Mouse (Mus musculus): ENCODE measurements around the gene Zkscan17. TPM values are rescaled to one million over a fixed set of nuclear protein-coding genes. Genes with fewer than 3 reads are reported as not detected.

The Zkscan17 gene
- polyA plus RNA-seq, 1 experiment = 8.9 TPM

DNA sequence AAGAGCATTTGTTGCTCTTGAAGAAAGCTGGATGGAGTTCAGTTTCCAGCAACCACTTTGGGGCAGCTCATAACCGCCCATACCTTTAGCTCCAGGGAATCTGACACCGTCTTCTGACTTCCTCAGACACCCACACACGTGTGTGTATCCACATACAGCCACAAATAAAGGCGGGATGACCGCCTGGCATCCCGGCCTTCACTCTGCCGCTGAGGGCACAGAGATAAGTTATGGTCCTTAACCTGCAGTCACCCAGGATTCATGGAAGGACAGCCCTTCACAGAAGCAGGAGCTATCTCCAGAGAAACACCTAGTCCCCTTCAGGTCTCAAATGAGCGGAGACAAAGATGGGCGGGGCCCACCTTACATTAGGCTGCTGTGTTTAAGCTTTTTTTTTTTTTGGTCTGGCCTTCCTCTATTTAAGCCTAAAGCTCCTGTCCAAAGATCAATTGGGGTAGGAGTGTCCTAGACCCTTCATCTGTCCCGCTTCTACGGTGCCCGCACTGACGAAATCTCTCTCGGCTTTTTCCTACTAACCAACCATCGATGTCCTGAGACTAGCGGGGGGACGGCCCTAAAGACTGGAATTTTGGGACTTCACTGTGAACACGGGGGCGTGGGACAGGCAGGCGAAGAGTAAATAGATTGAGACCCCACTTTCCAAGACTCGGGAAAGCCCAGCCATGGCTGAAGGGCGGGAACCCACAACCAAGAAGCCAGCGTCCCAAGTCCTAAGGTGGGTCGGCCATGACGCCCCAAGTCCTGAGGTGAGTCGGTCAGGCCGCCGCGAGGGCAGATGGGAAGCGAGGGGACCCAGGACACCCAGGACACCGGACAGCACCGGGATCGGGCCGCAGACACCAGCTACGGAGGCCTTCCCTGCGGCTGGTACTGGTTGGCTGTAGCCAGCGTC, 54.9 kb downstream of the Zkscan17 start:
- no peak for DNase-seq (ENCODE audit: extremely low spot score in 1 of 2, low spot score in 1 of 2)

DNA sequence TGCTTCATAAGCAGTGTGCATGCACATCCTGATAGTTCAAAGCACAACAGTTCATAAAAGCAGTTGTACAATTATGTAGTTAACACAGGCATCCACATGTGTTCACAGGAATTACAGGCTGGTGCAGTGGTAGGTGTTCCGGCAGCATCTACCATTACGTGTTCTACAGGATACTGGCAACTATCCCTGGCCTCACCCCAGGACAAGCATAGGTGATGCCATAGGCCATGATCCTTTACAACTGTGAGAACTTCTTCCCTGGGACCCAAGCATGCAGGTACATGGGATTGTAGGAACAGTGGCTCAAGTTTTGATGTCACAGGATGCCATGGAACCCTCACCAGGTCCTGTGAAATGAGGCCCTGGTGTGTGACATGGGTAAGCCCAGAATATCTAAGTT, 66.1 kb downstream of the Zkscan17 start:
- DNase-seq (ENCODE audit: extremely low spot score in 1 of 2, low spot score in 1 of 2) = no peak

DNA sequence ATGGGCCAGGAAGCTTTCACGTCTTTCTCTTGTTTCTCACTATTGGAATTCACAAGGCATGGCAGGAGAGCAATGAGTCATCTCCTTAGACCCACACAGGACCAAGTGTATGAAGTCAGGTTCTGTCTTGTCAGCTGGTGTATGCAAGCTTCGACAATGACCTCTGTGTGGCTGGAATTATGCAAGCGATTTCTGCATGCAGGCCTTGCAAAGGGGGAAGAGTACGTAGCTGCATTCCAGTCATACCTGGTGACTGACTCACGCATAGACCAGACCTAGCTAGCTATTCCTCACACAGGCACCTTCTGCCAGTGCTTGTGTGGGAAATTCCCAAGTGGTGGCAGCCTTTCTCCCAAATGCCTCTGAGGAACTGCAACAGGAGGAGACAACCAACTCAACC, 67.6 kb downstream of the Zkscan17 start:
- DNase-seq (ENCODE audit: extremely low spot score in 1 of 2, low spot score in 1 of 2) = peak in 1 of 2 experiments; percentile 39

DNA sequence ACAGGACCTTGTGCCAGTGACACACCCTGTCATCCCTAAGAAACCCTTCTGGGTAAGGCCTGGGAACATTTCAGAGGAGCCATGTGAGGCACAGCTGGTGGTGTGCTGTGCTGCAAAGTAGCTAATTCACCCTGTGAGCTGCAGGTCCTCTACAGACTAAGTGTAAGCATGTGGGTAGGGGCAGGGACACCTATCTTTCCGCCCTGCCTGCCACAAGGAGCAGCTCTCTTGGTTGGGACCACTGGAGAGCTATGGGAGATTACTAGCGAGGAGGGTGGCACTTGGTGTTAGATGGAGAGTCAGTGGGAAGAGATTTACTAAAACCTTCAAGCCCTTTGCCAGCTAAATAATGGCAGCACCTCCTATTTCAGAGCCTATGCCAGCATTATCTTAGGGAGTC, 69.7 kb downstream of the Zkscan17 start:
- no peak for DNase-seq (ENCODE audit: extremely low spot score in 1 of 2, low spot score in 1 of 2)

DNA sequence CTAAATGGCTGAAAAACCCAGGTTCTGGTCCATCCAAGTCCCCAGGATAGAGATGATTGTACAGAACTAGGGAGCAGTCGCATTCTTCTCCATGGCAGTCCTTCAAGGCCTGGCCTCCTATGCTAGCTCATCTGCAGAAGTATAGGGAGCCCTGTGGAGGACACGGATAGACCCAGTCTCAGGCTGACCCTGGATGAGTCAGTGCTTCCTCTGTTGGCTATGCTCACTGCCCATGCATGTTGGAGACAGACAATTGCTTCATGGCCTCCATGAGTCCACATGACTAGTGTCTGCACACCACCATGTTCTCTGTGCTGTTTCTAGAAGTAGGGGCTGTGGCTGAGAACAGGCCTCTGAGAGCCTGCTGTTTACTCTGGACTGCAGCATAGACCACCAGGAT, 70.2 kb downstream of the Zkscan17 start:
- DNase-seq (ENCODE audit: extremely low spot score in 1 of 2, low spot score in 1 of 2) = no peak

DNA sequence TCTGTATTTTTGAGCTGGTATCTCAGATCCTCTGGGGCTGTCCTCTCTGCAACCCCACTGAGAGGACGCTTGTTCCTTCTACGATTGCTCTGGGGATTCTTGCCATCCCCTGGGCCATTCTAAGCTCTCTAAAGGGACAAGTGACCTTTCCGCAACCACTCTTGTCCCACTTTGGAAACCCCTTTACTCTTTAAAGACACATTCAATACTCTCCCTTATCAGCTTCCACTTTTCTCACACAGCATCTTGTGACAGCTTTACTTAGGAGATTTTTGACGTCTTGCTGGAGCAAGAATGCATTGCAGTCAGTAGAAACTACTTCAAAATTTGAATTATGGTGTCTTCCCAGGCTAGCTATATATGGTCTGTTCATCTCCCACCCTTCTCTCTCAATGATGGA, 75.5 kb downstream of the Zkscan17 start, which contains the start of gene Snap47:
Gene Snap47, minus strand, starts transcription at position 101 of the 400 bp plus-strand sequence.
- DNase-seq (ENCODE audit: extremely low spot score in 1 of 2, low spot score in 1 of 2) = no peak

DNA sequence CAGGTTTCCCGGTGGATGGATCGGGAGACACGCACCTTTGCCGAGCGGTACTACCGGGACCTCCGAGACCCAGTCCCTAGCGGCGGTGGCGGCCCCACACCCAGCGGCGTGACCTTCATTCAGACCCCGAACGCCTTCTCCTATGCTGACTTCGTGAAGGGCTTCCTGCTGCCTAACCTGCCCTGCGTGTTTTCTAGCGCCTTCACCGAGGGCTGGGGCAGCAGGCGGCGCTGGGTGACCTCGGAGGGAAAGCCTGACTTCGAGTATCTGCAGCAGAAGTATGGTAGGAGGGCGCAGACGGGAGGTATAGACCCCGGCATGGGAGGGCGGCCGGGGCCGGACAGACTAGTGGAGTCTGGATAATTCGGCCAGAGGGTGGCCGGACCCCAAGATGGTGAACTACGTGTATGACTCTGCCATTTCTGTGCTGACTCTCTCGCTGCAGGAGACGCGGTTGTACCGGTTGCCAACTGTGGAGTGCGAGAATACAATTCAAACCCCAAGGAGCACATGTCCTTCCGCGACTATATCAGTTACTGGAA, 76.2 kb downstream of the Zkscan17 start:
- peak; percentile 20 to 21 for DNase-seq (ENCODE audit: extremely low spot score in 1 of 2, low spot score in 1 of 2)

DNA sequence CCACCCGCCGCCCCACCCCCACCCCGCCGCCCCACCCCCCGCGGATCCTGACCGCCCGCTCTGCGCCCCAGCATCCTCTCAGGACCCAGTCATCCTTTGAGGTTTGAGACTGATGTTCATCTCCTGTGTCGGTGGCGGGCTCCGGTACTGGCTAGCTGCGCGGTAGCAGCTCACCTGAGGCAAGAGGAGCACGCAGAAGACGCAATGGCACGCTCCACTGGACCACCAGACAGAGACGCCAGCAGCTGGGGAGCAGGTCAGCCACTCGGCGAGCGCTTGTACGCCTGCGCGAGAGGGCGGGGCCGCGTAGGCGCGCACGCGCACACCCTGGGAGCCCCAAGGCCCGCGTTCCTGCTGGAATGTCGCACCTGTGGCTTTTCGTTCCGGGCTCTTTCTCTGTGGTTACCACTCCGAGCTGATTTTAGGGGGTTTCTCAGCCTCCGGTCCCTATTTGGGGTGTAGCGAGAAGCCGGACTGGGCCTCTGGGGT, 76.8 kb downstream of the Zkscan17 start, which contains the start of gene Jmjd4:
Gene Jmjd4, plus strand, starts transcription at position 305 of the 489 bp plus-strand sequence.
- DNase-seq (ENCODE audit: extremely low spot score in 1 of 2, low spot score in 1 of 2) = peak; percentile 88 to 93

DNA sequence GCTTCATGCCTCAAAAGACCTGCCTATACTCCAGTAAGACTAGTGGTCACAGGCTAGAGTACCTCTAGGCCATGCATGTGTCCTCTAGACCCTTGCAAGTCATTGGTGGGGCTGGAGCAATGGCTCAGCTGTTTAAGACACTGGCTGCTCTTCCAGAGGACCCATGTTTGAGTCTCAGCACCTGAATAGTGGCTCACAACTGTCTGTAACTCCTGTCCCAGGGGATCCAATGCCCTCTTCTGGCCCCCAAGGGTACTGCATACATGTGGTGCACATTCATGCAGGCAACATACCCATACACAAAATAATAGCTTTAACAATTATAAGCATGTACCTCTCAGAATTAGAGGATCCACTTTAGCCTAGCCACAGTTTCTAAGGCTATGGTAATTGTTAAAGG, 83.4 kb downstream of the Zkscan17 start:
- no peak for DNase-seq (ENCODE audit: extremely low spot score in 1 of 2, low spot score in 1 of 2)

DNA sequence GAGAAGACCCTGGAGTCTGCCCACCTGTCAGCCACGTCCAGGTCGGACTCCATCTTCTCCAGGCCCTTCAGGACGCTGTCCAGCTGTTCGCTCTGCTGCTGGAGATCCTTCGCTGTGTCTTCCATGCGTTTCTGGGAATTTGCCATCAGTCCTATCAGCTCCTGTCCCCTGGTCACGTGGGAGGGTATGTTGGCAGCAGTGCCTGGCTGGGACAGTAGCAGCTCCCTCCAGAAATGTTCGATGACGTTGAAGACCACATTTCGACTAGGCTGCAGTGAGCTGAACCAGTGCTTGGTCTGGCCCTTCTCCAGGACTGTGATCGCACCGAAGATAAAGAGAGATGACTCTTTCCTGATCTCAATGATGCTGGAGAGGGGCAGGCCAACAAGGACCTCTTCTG, 88.6 kb downstream of the Zkscan17 start:
- DNase-seq (ENCODE audit: extremely low spot score in 1 of 2, low spot score in 1 of 2) = no peak

Other genes starting within 250 kb of the Zkscan17 start
- 0.04 TPM in 1 of 2 replicates, not detected in the other for gene Wnt3a, start 236.0 kb downstream of the Zkscan17 start, polyA plus RNA-seq (2012; rRNA removed)
- gene Wnt9a, start 219.8 kb downstream of the Zkscan17 start, polyA plus RNA-seq (2012; rRNA removed) = 9.4 and 12.2 TPM in 2 replicates
- 0.11 and 0.12 TPM in 2 replicates for gene Prss38, start 151.1 kb downstream of the Zkscan17 start, polyA plus RNA-seq (2012; rRNA removed)
- 14.7 and 15.6 TPM in 2 replicates for gene Jmjd4, start 76.7 kb downstream of the Zkscan17 start, polyA plus RNA-seq (2012; rRNA removed)
- gene Snap47, start 75.6 kb downstream of the Zkscan17 start, polyA plus RNA-seq (2012; rRNA removed) = 337 and 389 TPM in 2 replicates
- gene Zfp867, start 54.3 kb downstream of the Zkscan17 start, polyA plus RNA-seq (2012; rRNA removed) = 3.2 and 3.8 TPM in 2 replicates
- gene Nlrp3, start 14.8 kb upstream of the Zkscan17 start, polyA plus RNA-seq (2012; rRNA removed) = 0.57 and 0.64 TPM in 2 replicates
- not detected in 2 replicates for gene Olfr222, start 49.5 kb upstream of the Zkscan17 start, polyA plus RNA-seq (2012; rRNA removed)
- not detected in 2 replicates for gene Olfr223, start 66.5 kb upstream of the Zkscan17 start, polyA plus RNA-seq (2012; rRNA removed)
- 146 and 154 TPM in 2 replicates for gene Mprip, start 134.6 kb upstream of the Zkscan17 start, polyA plus RNA-seq (2012; rRNA removed)

Data from frontal cortex, adult 2 months (tissue).